Mouse (Mus musculus) MEL (cell line): ENCODE results near the gene Atp8b2. TPM values are rescaled to one million over a fixed set of nuclear protein-coding genes. Genes with fewer than 3 reads are reported as not detected.

Source experiments
- DNase-seq: peaks from one replicate; pipeline ENCODE4 v3.0.0; 2011; ENCODE audit warnings: low read depth, low spot score
- H3K27ac ChIP-seq: 2 replicates; pipeline ENCODE4 v1.5.1; 2012; ENCODE audit warnings: low read depth, mild to moderate bottlenecking, control low read depth, low read length, moderate library complexity; ENCODE audit not compliant: control insufficient read depth
- H3K27me3 ChIP-seq, 2 experiments: fragments of 150-350 bp in 1 of 2; sonication (generic) in 1 of 2; 2 replicates each; pipeline ENCODE4 v1.6.1; 2012; ENCODE audit warnings: low read length in 2 of 2, mild to moderate bottlenecking in 2 of 2, improper control_type of control experiment in 1 of 2, moderate library complexity in 1 of 2; ENCODE audit not compliant: insufficient read depth in 2 of 2, control insufficient read depth in 1 of 2
- H3K36me3 ChIP-seq, 2 experiments: 2 replicates each; pipeline ENCODE4 v1.6.1; 2012 to 2014; ENCODE audit warnings: low read length in 2 of 2, improper control_type of control experiment in 1 of 2, inconsistent platforms in 1 of 2, mild to moderate bottlenecking in 1 of 2; ENCODE audit not compliant: insufficient read depth in 2 of 2, control insufficient read depth in 1 of 2
- H3K4me1 ChIP-seq, 2 experiments: fragments of 150-350 bp in 1 of 2; sonication (generic) in 1 of 2; 2 replicates each; pipeline ENCODE4 v1.6.1; 2012; ENCODE audit warnings: low read length in 2 of 2, improper control_type of control experiment in 1 of 2, mild to moderate bottlenecking in 1 of 2; ENCODE audit not compliant: insufficient read depth in 2 of 2, control insufficient read depth in 1 of 2
- H3K4me3 ChIP-seq, 2 experiments: fragments of 150-350 bp in 1 of 2; sonication (generic) in 1 of 2; 2 replicates each; pipeline ENCODE4 v1.5.1; 2012; ENCODE audit warnings: low read depth in 2 of 2, low read length in 2 of 2, mild to moderate bottlenecking in 2 of 2, moderate library complexity in 2 of 2, control low read depth in 1 of 2, improper control_type of control experiment in 1 of 2; ENCODE audit not compliant: control insufficient read depth in 1 of 2, insufficient read depth in 1 of 2
- H3K79me2 ChIP-seq: 2 replicates; pipeline ENCODE4 v1.6.1; 2012; ENCODE audit warnings: mild to moderate bottlenecking, low read length, moderate library complexity; ENCODE audit not compliant: control insufficient read depth, poor library complexity, insufficient read depth
- H3K9ac ChIP-seq: 2 replicates; pipeline ENCODE4 v1.6.1; 2012; ENCODE audit warnings: low read depth, mild to moderate bottlenecking, control low read depth, low read length, moderate library complexity; ENCODE audit not compliant: control insufficient read depth, poor library complexity, severe bottlenecking
- H3K9me3 ChIP-seq: fragments of 150-350 bp; sonication (generic); replicated peaks from 2 replicates; pipeline ENCODE4 v1.6.1; 2012; ENCODE audit warnings: mild to moderate bottlenecking, low read length, improper control_type of control experiment, moderate library complexity; ENCODE audit not compliant: insufficient read depth
- BHLHE40 ChIP-seq: IDR thresholded peaks from 2 replicates; pipeline ENCODE4 v1.6.1; 2012; ENCODE audit warnings: low read depth, mild to moderate bottlenecking, inconsistent platforms, low read length, improper control_type of control experiment, borderline replicate concordance
- CHD2 ChIP-seq: IDR thresholded peaks from 2 replicates; pipeline ENCODE4 v1.6.1; 2011; ENCODE audit warnings: low read length, improper control_type of control experiment
- CTCF ChIP-seq, 3 experiments: IDR thresholded peaks in 2 of 3; conservative IDR thresholded peaks in 1 of 3; 2 replicates each; pipeline ENCODE4 v1.5.1; 2011 to 2012; ENCODE audit warnings: low read length in 3 of 3, low read depth in 2 of 3, mild to moderate bottlenecking in 2 of 3, improper control_type of control experiment in 1 of 3, inconsistent platforms in 1 of 3, mixed read lengths in 1 of 3, moderate library complexity in 1 of 3; ENCODE audit not compliant: control insufficient read depth in 1 of 3, insufficient read depth in 1 of 3, poor library complexity in 1 of 3, severe bottlenecking in 1 of 3
- EP300 ChIP-seq, 2 experiments: IDR thresholded peaks; 2 replicates each; pipeline ENCODE4 v1.6.1; 2011; ENCODE audit warnings: improper control_type of control experiment in 2 of 2, low read length in 2 of 2, low read depth in 1 of 2, mild to moderate bottlenecking in 1 of 2
- ETS1 ChIP-seq: IDR thresholded peaks from 2 replicates; pipeline ENCODE4 v1.6.1; 2012; ENCODE audit warnings: low read depth, mild to moderate bottlenecking, inconsistent platforms, low read length, improper control_type of control experiment, moderate library complexity
- KAT2A ChIP-seq: conservative IDR thresholded peaks from 2 replicates; pipeline ENCODE4 v1.6.1; 2012; ENCODE audit warnings: low read depth, low read length, improper control_type of control experiment, inconsistent platforms
- MAFK ChIP-seq: IDR thresholded peaks from 2 replicates; pipeline ENCODE4 v1.6.1; 2011; ENCODE audit warnings: low read depth, mild to moderate bottlenecking, low read length, improper control_type of control experiment, borderline replicate concordance
- MAX ChIP-seq: IDR thresholded peaks from 2 replicates; pipeline ENCODE4 v1.6.1; 2011; ENCODE audit warnings: low read length, improper control_type of control experiment
- MAZ ChIP-seq: IDR thresholded peaks from 2 replicates; pipeline ENCODE4 v1.6.1; 2012; ENCODE audit warnings: low read depth, mild to moderate bottlenecking, inconsistent platforms, low read length, improper control_type of control experiment
- POLR2A ChIP-seq, 2 experiments: IDR thresholded peaks; 2 replicates each; pipeline ENCODE4 v1.6.1; 2011 to 2012; ENCODE audit warnings: low read length in 2 of 2, mild to moderate bottlenecking in 2 of 2, control low read depth in 1 of 2, improper control_type of control experiment in 1 of 2, low read depth in 1 of 2, moderate library complexity in 1 of 2; ENCODE audit not compliant: control insufficient read depth in 1 of 2, insufficient read depth in 1 of 2, poor library complexity in 1 of 2
- POLR2AphosphoS2 ChIP-seq: IDR thresholded peaks from 2 replicates; pipeline ENCODE4 v1.6.1; 2011; ENCODE audit warnings: low read length, improper control_type of control experiment
- TAL1 ChIP-seq: IDR thresholded peaks from 2 replicates; pipeline ENCODE4 v1.6.1; 2012; ENCODE audit warnings: mild to moderate bottlenecking, inconsistent platforms, low read length, moderate library complexity, mixed read lengths
- TCF12 ChIP-seq: IDR thresholded peaks from 2 replicates; pipeline ENCODE4 v1.6.1; 2014; ENCODE audit warnings: low read depth, mild to moderate bottlenecking, inconsistent platforms, low read length, improper control_type of control experiment, moderate library complexity
- USF2 ChIP-seq, 2 experiments: IDR thresholded peaks; 2 replicates each; pipeline ENCODE4 v1.6.1; 2011 to 2012; ENCODE audit warnings: improper control_type of control experiment in 2 of 2, low read length in 2 of 2, borderline replicate concordance in 1 of 2, inconsistent platforms in 1 of 2, low read depth in 1 of 2, mild to moderate bottlenecking in 1 of 2; ENCODE audit not compliant: insufficient read depth in 1 of 2
- ZNF384 ChIP-seq: IDR thresholded peaks from 2 replicates; pipeline ENCODE4 v1.6.1; 2012; ENCODE audit warnings: low read depth, mild to moderate bottlenecking, inconsistent platforms, low read length, improper control_type of control experiment
- polyA plus RNA-seq, 2 experiments: library from polyadenylated mRNA; stranded (reverse) in 1 of 2; unstranded in 1 of 2; fragments of >175 nt in 1 of 2; fragments of >200 nt in 1 of 2; gene quantifications; 2 replicates each; pipeline versions ENCODE4 v1.2.1 to v1.2.4; 2012; ENCODE audit warnings: low replicate concordance in 2 of 2, low read depth in 1 of 2; ENCODE audit not compliant: insufficient read length in 2 of 2, insufficient read depth in 1 of 2, missing spikeins in 1 of 2
- total RNA-seq: library from RNA; depleted of rRNA; stranded (reverse); fragments of 300-350 nt; gene quantifications from 2 replicates; pipeline ENCODE4 v1.2.3, GENCODE M21; 2012

Gene Atp8b2
- total and polyA plus RNA-seq, 3 experiments: 27.1 to 44.7 TPM; not detected in 1

- no peak for DNase-seq
- Histone ChIP-seq H3K9me3 (no peaks in the 10 kb centered on the region), H3K79me2 (no peaks in the 10 kb centered on the region), H3K4me1 (peaks cover 0 to 16% of the 10 kb centered on the region in 2 experiments; a peak in 3 of 4 replicates), H3K36me3 (peaks cover 0 to 9% of the 10 kb centered on the region in 2 experiments; a peak in 2 of 4 replicates), H3K9ac (no peak overlapping the region), H3K4me3 (no peak overlapping the region), H3K27ac (no peak overlapping the region), H3K27me3 (no peaks in the 10 kb centered on the region)
- TF ChIP-seq CTCF (IDR thresholded peaks at IDR 0.05 in 2 of 3, conservative IDR thresholded peaks at IDR 0.05 in 1 of 3; ENCODE audit: control insufficient read depth in 1 of 3, insufficient read depth in 1 of 3, low read depth in 2 of 3, low read length in 3 of 3, poor library complexity in 1 of 3, severe bottlenecking in 1 of 3): no peak
- no peak for TF ChIP-seq ZNF384
- TF ChIP-seq MAX: no peak
- TF ChIP-seq ETS1: no peak
- TF ChIP-seq POLR2AphosphoS2: no peak
- no peak for TF ChIP-seq POLR2A (IDR thresholded peaks at IDR 0.05; ENCODE audit: control insufficient read depth in 1 of 2, insufficient read depth in 1 of 2, low read depth in 1 of 2, low read length in 2 of 2, poor library complexity in 1 of 2)
- TF ChIP-seq KAT2A: no peak
These were observed 63.8 kb downstream of the Atp8b2 start for GRCm38 (mm10) chr3:89899511-89899908.

GRCm38 (mm10) chr3:89898870-89899510, 64.3 kb downstream of the Atp8b2 start:
- Histone ChIP-seq H3K27ac (no peak overlapping the region), H3K79me2 (no peaks in the 10 kb centered on the region), H3K9ac (no peak overlapping the region), H3K36me3 (peaks cover 0 to 9% of the 10 kb centered on the region in 2 experiments; a peak in 2 of 4 replicates), H3K4me3 (no peak overlapping the region), H3K4me1 (peaks cover 0 to 16% of the 10 kb centered on the region in 2 experiments; a peak in 3 of 4 replicates), H3K27me3 (no peaks in the 10 kb centered on the region), H3K9me3 (no peaks in the 10 kb centered on the region)
- DNase-seq: no peak
- TF ChIP-seq TAL1 (no peak), BHLHE40 (no peak), ZNF384 (no peak), KAT2A (no peak), USF2 (IDR thresholded peaks at IDR 0.05; ENCODE audit: borderline replicate concordance in 1 of 2, insufficient read depth in 1 of 2, low read depth in 1 of 2, low read length in 2 of 2) (no peak), CHD2 (no peak), CTCF (IDR thresholded peaks at IDR 0.05 in 2 of 3, conservative IDR thresholded peaks at IDR 0.05 in 1 of 3; ENCODE audit: control insufficient read depth in 1 of 3, insufficient read depth in 1 of 3, low read depth in 2 of 3, low read length in 3 of 3, poor library complexity in 1 of 3, severe bottlenecking in 1 of 3) (no peak), MAZ (no peak), TCF12 (no peak)

- Histone ChIP-seq H3K4me1 (peaks cover 0 to 17% of the 10 kb centered on the region in 2 experiments; a peak in 3 of 4 replicates), H3K9ac (no peak overlapping the region), H3K36me3 (peaks cover 0 to 9% of the 10 kb centered on the region in 2 experiments; a peak in 2 of 4 replicates), H3K79me2 (no peaks in the 10 kb centered on the region), H3K9me3 (no peaks in the 10 kb centered on the region), H3K27ac (no peak overlapping the region), H3K4me3 (no peak overlapping the region), H3K27me3 (no peaks in the 10 kb centered on the region)
- TF ChIP-seq MAFK (no peak), EP300 (IDR thresholded peaks at IDR 0.05; ENCODE audit: low read depth in 1 of 2, low read length in 2 of 2) (no peak), TAL1 (no peak), POLR2A (IDR thresholded peaks at IDR 0.05; ENCODE audit: control insufficient read depth in 1 of 2, insufficient read depth in 1 of 2, low read depth in 1 of 2, low read length in 2 of 2, poor library complexity in 1 of 2) (no peak)
- DNase-seq: no peak
These were observed 65.3 kb downstream of the Atp8b2 start for GRCm38 (mm10) chr3:89898011-89898410.
